Mouse (Mus musculus): ENCODE measurements at regions not wholly inside any gene's neighbourhood (a gene's known extent, or its start where the extent isn't known, plus 50 kb on each side); places are given as distances from the start of the nearest gene placed in this dataset.

DNA sequence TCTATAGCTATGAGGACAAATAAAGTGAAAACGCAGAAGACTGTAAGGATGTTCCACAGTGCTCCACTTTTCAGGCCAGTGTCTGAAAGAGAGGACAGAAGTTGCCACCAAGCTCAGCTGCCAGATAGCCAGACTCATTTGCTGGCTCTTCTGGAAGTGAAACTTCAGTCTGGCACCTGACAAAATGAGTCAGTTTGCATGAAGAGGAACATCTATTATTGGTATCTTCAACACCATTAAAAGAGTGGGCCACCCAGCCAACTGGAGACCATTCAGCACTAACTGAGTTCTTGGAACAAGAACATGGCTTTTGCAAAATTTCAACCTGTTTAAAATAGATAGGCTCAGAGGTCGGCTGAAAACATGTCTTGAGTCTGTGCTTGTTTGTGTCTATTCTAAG is 592.4 kb upstream of the Tbl1xr1 start:
- no peak for TF ChIP-seq CTCF (conservative IDR thresholded peaks at IDR 0.05; ENCODE audit: low read length)
- no peak for TF ChIP-seq POU5F1 (IDR thresholded peaks at IDR 0.05; ENCODE audit: borderline replicate concordance, low read length)

All from E14TG2a.4 (cell line).